Mouse (Mus musculus): Measurements from ENCODE around the gene Lyzl4. TPM values are rescaled to one million over a fixed set of nuclear protein-coding genes. Genes with fewer than 3 reads are reported as not detected.

Lyzl4 gene
- not detected for polyA plus RNA-seq (2021)

- peak; percentile 50 for ATAC-seq
- DNase-seq (ENCODE audit: low read depth, low spot score) = no peak
- in situ Hi-C loops (cut with MboI; ENCODE audit: low pct_unique_long_range_greater_than_20kb) = no loop called here
- ChIA-PET CTCF (interaction anchor here (1.2 kb wide), 1 partner anchor 10 kb away, joined by 3 read pairs; no protein-coding TSS in a partner anchor), POLR2A (no interaction called here)
- H3K27me3 ChIP-seq = peaks cover 56% of the 10 kb centered on the region
- TF ChIP-seq CTCF (IDR thresholded peaks at IDR 0.05) = no peak
Measured at GRCm38 (mm10) chr9:121642001-121642400, at the start of gene Lyzl4. Gene Lyzl4 (minus strand): TSS chr9:121642096.

- DNase-seq (ENCODE audit: low read depth, low spot score) (no peak), ATAC-seq (no peak)
- ChIA-PET POLR2A (no interaction called here), CTCF (no interaction called here)
- no peaks in the 10 kb centered on the region for H3K27me3 ChIP-seq
- no peak for TF ChIP-seq CTCF (IDR thresholded peaks at IDR 0.05)
- in situ Hi-C loops (cut with MboI; ENCODE audit: low pct_unique_long_range_greater_than_20kb) = no loop called here
Measured at GRCm38 (mm10) chr9:121690734-121691133, 48.8 kb upstream of the Lyzl4 start.

GRCm38 (mm10) chr9:121690200-121690651 is 48.3 kb upstream of the Lyzl4 start:
- ATAC-seq = no peak
- H3K27me3 ChIP-seq = no peaks in the 10 kb centered on the region
- TF ChIP-seq CTCF (IDR thresholded peaks at IDR 0.05) = no peak
- POLR2A ChIA-PET = no interaction called here
- no peak for DNase-seq (ENCODE audit: low read depth, low spot score)
- in situ Hi-C loops (cut with MboI; ENCODE audit: low pct_unique_long_range_greater_than_20kb) = no loop called here
- CTCF ChIA-PET = no interaction called here

DNA sequence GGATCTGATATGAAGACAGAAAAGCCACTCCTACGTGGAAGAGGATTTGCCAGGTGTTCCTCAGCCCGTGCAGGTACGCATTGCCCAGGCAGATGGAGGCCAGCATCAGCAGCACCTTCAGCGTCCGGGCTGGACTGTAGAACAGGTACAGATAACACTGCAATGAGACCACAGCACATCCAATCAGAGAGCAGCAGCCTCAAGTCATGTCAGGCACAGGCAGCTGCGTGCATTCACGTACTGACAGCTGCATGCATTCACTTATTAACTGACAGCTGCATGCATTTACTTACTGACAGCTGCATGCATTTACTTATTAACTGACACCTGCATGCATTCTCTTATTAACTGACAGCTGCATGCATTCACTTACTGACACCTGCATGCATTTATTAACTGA is 42.8 kb upstream of the Lyzl4 start:
- CTCF ChIA-PET = interaction anchor here (2.2 kb wide), 1 partner anchor 13 kb away, joined by 5 read pairs; no protein-coding TSS in a partner anchor
- H3K27me3 ChIP-seq = no peaks in the 10 kb centered on the region
- POLR2A ChIA-PET = no interaction called here
- no peak for TF ChIP-seq CTCF (IDR thresholded peaks at IDR 0.05)
- DNase-seq (ENCODE audit: low read depth, low spot score) (no peak), ATAC-seq (no peak)
- in situ Hi-C loops (cut with MboI; ENCODE audit: low pct_unique_long_range_greater_than_20kb) = no loop called here

GRCm38 (mm10) chr9:121682037-121682680 is 40.3 kb upstream of the Lyzl4 start:
- DNase-seq (ENCODE audit: low read depth, low spot score) (no peak), ATAC-seq (no peak)
- CTCF ChIA-PET = no interaction called here
- TF ChIP-seq CTCF (IDR thresholded peaks at IDR 0.05) = no peak
- no peaks in the 10 kb centered on the region for H3K27me3 ChIP-seq
- POLR2A ChIA-PET = no interaction called here
- in situ Hi-C loops (cut with MboI; ENCODE audit: low pct_unique_long_range_greater_than_20kb) = no loop called here

GRCm38 (mm10) chr9:121681191-121681590 is 39.3 kb upstream of the Lyzl4 start:
- ChIA-PET CTCF (no interaction called here), POLR2A (no interaction called here)
- no peak for TF ChIP-seq CTCF (IDR thresholded peaks at IDR 0.05)
- no peak for ATAC-seq
- H3K27me3 ChIP-seq = no peaks in the 10 kb centered on the region
- in situ Hi-C loops (cut with MboI; ENCODE audit: low pct_unique_long_range_greater_than_20kb) = no loop called here
- no peak for DNase-seq (ENCODE audit: low read depth, low spot score)

DNA sequence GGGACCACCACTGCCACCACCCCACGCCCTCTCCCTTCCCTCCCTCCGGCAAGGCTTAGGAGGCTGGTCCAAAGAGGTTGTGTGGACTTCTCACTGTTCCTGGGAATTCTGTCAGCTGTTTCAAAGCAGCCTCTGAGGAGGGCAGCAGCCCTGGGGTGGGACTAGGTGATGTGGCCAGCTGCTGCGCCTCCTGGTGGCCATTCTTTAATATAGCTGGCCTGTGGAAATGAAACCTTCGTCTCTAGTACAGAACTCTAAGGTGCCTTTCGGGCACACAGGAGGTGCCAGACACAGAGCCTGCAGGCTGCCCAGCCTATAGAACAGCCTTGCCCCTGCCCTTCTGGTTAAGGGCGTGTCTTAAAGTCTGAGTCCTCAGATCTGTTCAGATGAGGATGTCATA is 37.7 kb upstream of the Lyzl4 start:
- DNase-seq (ENCODE audit: low read depth, low spot score) (no peak), ATAC-seq (peak; percentile 20)
- TF ChIP-seq CTCF (IDR thresholded peaks at IDR 0.05) = peak; percentile 91
- CTCF ChIA-PET = interaction anchor here (0.8 to 2.0 kb wide), 4 partner anchors 9 to 202 kb away, joined by 3 to 9 read pairs (median 3); no protein-coding TSS in a partner anchor
- in situ Hi-C loops (cut with MboI; ENCODE audit: low pct_unique_long_range_greater_than_20kb) = loop anchor here (5.0 kb wide), 1 partner anchor 197 kb away; no protein-coding TSS in a partner anchor
- H3K27me3 ChIP-seq = no peaks in the 10 kb centered on the region
- POLR2A ChIA-PET = no interaction called here

DNA sequence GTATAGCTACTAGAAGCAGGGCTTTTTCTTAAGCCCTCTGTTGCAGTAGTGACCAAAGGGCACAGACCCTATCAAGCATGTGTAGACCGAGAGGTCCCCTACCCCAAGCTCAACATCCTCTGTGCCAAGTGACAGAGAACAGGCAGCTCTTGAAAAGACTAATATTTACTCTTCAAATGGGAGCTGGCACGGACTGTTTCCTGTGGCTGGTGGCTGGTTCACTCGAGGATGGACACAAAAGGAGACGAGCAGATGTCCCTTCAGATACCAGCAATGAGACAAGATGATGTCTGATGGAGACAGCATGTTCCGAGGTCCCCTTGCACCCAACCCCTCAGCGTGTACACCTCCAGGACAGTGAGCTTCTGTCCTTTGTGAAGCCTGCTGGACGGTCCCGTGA is 35.6 kb upstream of the Lyzl4 start:
- in situ Hi-C loops (cut with MboI; ENCODE audit: low pct_unique_long_range_greater_than_20kb) = loop anchor here (5.0 kb wide), 1 partner anchor 195 kb away; no protein-coding TSS in a partner anchor
- POLR2A ChIA-PET = no interaction called here
- no peak for TF ChIP-seq CTCF (IDR thresholded peaks at IDR 0.05)
- DNase-seq (ENCODE audit: low read depth, low spot score) = no peak
- H3K27me3 ChIP-seq = peaks cover 5% of the 10 kb centered on the region
- CTCF ChIA-PET = no interaction called here
- no peak for ATAC-seq

DNA sequence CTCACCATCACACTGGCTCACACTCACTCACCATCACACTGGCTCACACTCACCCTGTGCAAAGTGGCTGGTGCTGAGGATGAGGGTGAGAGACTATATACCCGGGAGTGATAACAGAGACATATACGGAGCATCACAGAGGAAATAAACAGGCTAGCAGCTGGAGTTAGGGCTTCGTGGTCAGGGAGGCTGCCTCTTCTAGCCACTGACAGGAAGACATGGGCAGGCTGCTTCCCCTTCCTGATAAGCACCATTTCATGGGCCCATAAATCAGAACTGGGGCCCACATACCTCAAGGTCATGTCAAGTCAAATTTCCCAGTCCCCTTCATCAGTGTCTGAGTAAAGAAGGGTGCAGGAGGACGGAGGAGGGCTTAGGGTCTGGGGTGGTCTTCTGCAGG is 35.2 kb upstream of the Lyzl4 start:
- no peak for DNase-seq (ENCODE audit: low read depth, low spot score)
- ATAC-seq = no peak
- peaks cover 5% of the 10 kb centered on the region for H3K27me3 ChIP-seq
- in situ Hi-C loops (cut with MboI; ENCODE audit: low pct_unique_long_range_greater_than_20kb) = loop anchor here (5.0 kb wide), 1 partner anchor 195 kb away; no protein-coding TSS in a partner anchor
- ChIA-PET POLR2A (no interaction called here), CTCF (no interaction called here)
- TF ChIP-seq CTCF (IDR thresholded peaks at IDR 0.05) = no peak

GRCm38 (mm10) chr9:121675556-121675955 is 33.7 kb upstream of the Lyzl4 start:
- no peak for TF ChIP-seq CTCF (IDR thresholded peaks at IDR 0.05)

GRCm38 (mm10) chr9:121675011-121675410 is 33.1 kb upstream of the Lyzl4 start:
- ATAC-seq (no peak), DNase-seq (ENCODE audit: low read depth, low spot score) (no peak)
- peaks cover 15% of the 10 kb centered on the region for H3K27me3 ChIP-seq
- ChIA-PET CTCF (no interaction called here), POLR2A (no interaction called here)
- no peak for TF ChIP-seq CTCF (IDR thresholded peaks at IDR 0.05)
- in situ Hi-C loops (cut with MboI; ENCODE audit: low pct_unique_long_range_greater_than_20kb) = loop anchor here (5.0 kb wide), 1 partner anchor 193 kb away; no protein-coding TSS in a partner anchor

More at GRCm38 (mm10) chr9:121675556-121675955, 33.7 kb upstream of the Lyzl4 start:
- ATAC-seq (no peak), DNase-seq (ENCODE audit: low read depth, low spot score) (no peak)
- peaks cover 11% of the 10 kb centered on the region for H3K27me3 ChIP-seq
- ChIA-PET POLR2A (no interaction called here), CTCF (no interaction called here)
- in situ Hi-C loops (cut with MboI; ENCODE audit: low pct_unique_long_range_greater_than_20kb) = loop anchor here (5.0 kb wide), 1 partner anchor 193 kb away; no protein-coding TSS in a partner anchor
